ENCODE assay signal across 8 mouse cellular contexts in the genomic region with DNA sequence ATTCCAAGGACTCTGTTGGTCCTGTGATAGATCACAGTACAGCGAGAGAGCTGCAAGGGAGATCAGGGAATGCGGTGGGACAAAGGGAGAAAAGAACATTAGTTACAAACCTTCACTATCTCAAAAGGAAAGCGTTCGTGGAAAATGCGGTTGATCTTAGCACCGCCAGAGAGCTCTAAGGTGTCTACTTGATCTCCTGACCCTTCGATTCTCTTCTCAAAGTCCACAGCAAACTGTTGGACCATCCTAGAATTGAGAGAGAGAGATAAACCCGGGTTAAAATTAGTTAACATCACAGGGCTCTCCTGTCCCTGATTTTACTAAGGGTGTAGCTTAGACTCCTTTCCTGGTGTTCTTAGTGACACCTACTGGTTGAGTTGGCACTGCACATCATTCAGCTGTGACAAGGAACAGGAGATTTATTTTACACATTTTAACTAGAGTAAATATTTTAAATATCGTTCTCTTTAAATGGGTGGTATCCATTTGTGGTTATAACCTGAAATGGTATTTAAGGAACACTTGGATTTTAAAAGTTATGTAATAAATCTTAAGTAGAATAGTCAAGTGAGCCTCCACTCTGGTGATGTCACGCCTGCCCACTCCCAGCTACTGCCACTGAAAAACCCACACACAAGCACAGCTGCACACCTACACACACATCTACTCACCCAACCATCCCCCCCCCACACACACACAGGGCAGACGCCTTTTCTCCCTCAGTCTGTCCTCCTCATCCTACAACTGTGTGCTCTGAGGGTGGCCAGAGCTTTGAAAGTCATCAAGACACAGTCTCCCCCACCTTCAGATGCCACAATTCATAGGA.
DNase-seq lines count a peak whose midpoint lies in the region; ATAC-seq and TF ChIP-seq lines count a peak whose summit lies in the region.

No protein-coding gene starts in this region.

- peak; percentile 86 for TF ChIP-seq CTCF in hindbrain, postnatal 0 days (IDR thresholded peaks at IDR 0.05; ENCODE audit: low read depth)

- ATAC-seq in forebrain, embryonic 11.5 days (replicated peaks; ENCODE audit: low FRiP score) = peak; percentile 87
- peak; percentile 92 for ATAC-seq in hindbrain, postnatal 0 days
- ATAC-seq in limb, embryonic 13.5 days (ENCODE audit: low FRiP score, low read depth) = peak; percentile 88

- peak overlapping the region; percentile 33; the same call in 1 of the 2 replicates for H3K9ac ChIP-seq in forebrain, embryonic 11.5 days (ENCODE audit: low read length)
- no peak overlapping the region for H3K9ac ChIP-seq in hindbrain, postnatal 0 days (replicated peaks; ENCODE audit: low read length)
- H3K9ac ChIP-seq in limb, embryonic 13.5 days = 0 out of 2 replicates have a peak overlapping the region, but pooled peaks have one; percentile 39

- peak overlapping the region; percentile 6; the same call in 1 of the 2 replicates for H3K4me2 ChIP-seq in forebrain, embryonic 11.5 days (ENCODE audit: low read depth, low read length, severe bottlenecking)
- H3K4me2 ChIP-seq in hindbrain, postnatal 0 days (ENCODE audit: low read depth, low read length) = peak overlapping the region; percentile 39
- peak overlapping the region; percentile 41 for H3K4me2 ChIP-seq in limb, embryonic 13.5 days (replicated peaks)
- peak overlapping the region; percentile 49 for H3K4me2 ChIP-seq in myocyte (ENCODE audit: low read depth)

- no peak overlapping the region for H3ac ChIP-seq in myocyte (ENCODE audit: control insufficient read depth, insufficient read length)

- DNase-seq in gastrocnemius, adult 18-20 months (ENCODE audit: low spot score) = peak; percentile 48
- DNase-seq in gastrocnemius, postnatal 25 days = no peak
- peak; percentile 70 for DNase-seq in Muller cell, postnatal 12 days (ENCODE audit: inconsistent ontology term)
- DNase-seq in forebrain, embryonic 11.5 days (ENCODE audit: low spot score) = peak; percentile 59
- DNase-seq in hindbrain, postnatal 0 days (ENCODE audit: low spot score) = peak; percentile 84
- DNase-seq in urinary bladder, postnatal 10 days (ENCODE audit: low spot score) = no peak

- H3K27me3 ChIP-seq in forebrain, embryonic 11.5 days (ENCODE audit: control insufficient read depth, insufficient read depth, low read length) = no peaks in the 10 kb centered on the region
- H3K27me3 ChIP-seq in hindbrain, postnatal 0 days (ENCODE audit: insufficient read depth, low read length) = no peaks in the 10 kb centered on the region
- H3K27me3 ChIP-seq in limb, embryonic 13.5 days = no peaks in the 10 kb centered on the region
- no peaks in the 10 kb centered on the region for H3K27me3 ChIP-seq in myocyte (ENCODE audit: control insufficient read depth, insufficient read depth, insufficient read length)

- no peaks in the 10 kb centered on the region for H3K36me3 ChIP-seq in forebrain, embryonic 11.5 days (ENCODE audit: control insufficient read depth, insufficient read depth, low read length)
- no peaks in the 10 kb centered on the region for H3K36me3 ChIP-seq in hindbrain, postnatal 0 days (ENCODE audit: insufficient read depth, low read length)
- H3K36me3 ChIP-seq in limb, embryonic 13.5 days = no peaks in the 10 kb centered on the region
- no peaks in the 10 kb centered on the region for H3K36me3 ChIP-seq in myocyte (ENCODE audit: control insufficient read depth, insufficient read depth)

- no peak overlapping the region for H3K4me3 ChIP-seq in forebrain, embryonic 11.5 days (ENCODE audit: low read depth, low read length)
- H3K4me3 ChIP-seq in hindbrain, postnatal 0 days (ENCODE audit: low read length) = no peak overlapping the region
- no peak overlapping the region for H3K4me3 ChIP-seq in limb, embryonic 13.5 days
- no peak overlapping the region for H3K4me3 ChIP-seq in myocyte

- H3K27ac ChIP-seq in forebrain, embryonic 11.5 days (ENCODE audit: low read depth, low read length) = no peak overlapping the region
- H3K27ac ChIP-seq in hindbrain, postnatal 0 days = no peak overlapping the region
- peak overlapping the region; percentile 83 for H3K27ac ChIP-seq in limb, embryonic 13.5 days

- no peaks in the 10 kb centered on the region for H3K4me1 ChIP-seq in forebrain, embryonic 11.5 days (replicated peaks; ENCODE audit: control insufficient read depth, insufficient read depth, low read length)
- H3K4me1 ChIP-seq in hindbrain, postnatal 0 days (ENCODE audit: insufficient read depth, low read length) = no peaks in the 10 kb centered on the region; the same call in 1 of the 2 replicates
- peaks cover 33% of the 10 kb centered on the region for H3K4me1 ChIP-seq in limb, embryonic 13.5 days

- 40% methylated on average over 11 of the region's 11 CpGs for WGBS in forebrain, embryonic 11.5 days
- 29% methylated on average over 11 of the region's 11 CpGs for WGBS in hindbrain, postnatal 0 days
- WGBS in limb, embryonic 13.5 days = 32% methylated on average over 11 of the region's 11 CpGs

- H3K79me2 ChIP-seq in myocyte (ENCODE audit: control insufficient read depth, insufficient read depth) = no peaks in the 10 kb centered on the region

- no peak for TF ChIP-seq POLR2A in myocyte (IDR thresholded peaks at IDR 0.05; ENCODE audit: insufficient read length, low read depth)

- H3K9me3 ChIP-seq in forebrain, embryonic 11.5 days (ENCODE audit: control insufficient read depth, low read length) = no peaks in the 10 kb centered on the region
- no peaks in the 10 kb centered on the region for H3K9me3 ChIP-seq in hindbrain, postnatal 0 days (ENCODE audit: low read length)
- no peaks in the 10 kb centered on the region for H3K9me3 ChIP-seq in limb, embryonic 13.5 days

TF ChIP-seq in myocyte, 11 proteins besides CTCF, POLR2A, EP300 and RAD21:
- no peak for TF ChIP-seq E2F4 (IDR thresholded peaks at IDR 0.05; ENCODE audit: insufficient read depth)
- no peak for TF ChIP-seq MAX (IDR thresholded peaks at IDR 0.05; ENCODE audit: low read depth)
- no peak for TF ChIP-seq REST (IDR thresholded peaks at IDR 0.05; ENCODE audit: insufficient read depth, insufficient read length)
- peak in 1 of 3 experiments; percentile 19 for TF ChIP-seq MYOG (IDR thresholded peaks at IDR 0.05; ENCODE audit: control insufficient read depth in 1 of 3, insufficient read depth in 1 of 3, insufficient read length in 2 of 3, low read depth in 2 of 3)
- no peak for TF ChIP-seq SRF (IDR thresholded peaks at IDR 0.05; ENCODE audit: control insufficient read depth, insufficient read length, low read depth)
- TF ChIP-seq TCF3 (IDR thresholded peaks at IDR 0.05; ENCODE audit: insufficient read length, low read depth) = no peak
- no peak for TF ChIP-seq TCF12 (IDR thresholded peaks at IDR 0.05; ENCODE audit: insufficient read depth, poor library complexity, severe bottlenecking)
- TF ChIP-seq MYOD1 (IDR thresholded peaks at IDR 0.05; ENCODE audit: control insufficient read depth in 1 of 3, insufficient read length in 2 of 3, low read depth in 2 of 3) = peak in 2 of 3 experiments; percentile 58 to 84

Comparison
In these comparisons a context has a peak if more than half of its experiments do, and no peak if none do; other contexts are left out.
1. DNase-seq: peak in gastrocnemius, adult 18-20 months (single experiment), Muller cell, postnatal 12 days (single experiment), forebrain, embryonic 11.5 days (single experiment) and hindbrain, postnatal 0 days (single experiment); none in gastrocnemius, postnatal 25 days (single experiment) and urinary bladder, postnatal 10 days (single experiment).
2. Peak in every context shown above with its lines, with median percentiles within 50 percentile points of each other: ATAC-seq and H3K4me2 ChIP-seq.